Mouse (Mus musculus) CH12.LX (cell line): ENCODE results near the gene Trim69. TPM values are rescaled to one million over a fixed set of nuclear protein-coding genes. Genes with fewer than 3 reads are reported as not detected.
"Not testable (repeated sequence)": the region's sequence is repeated elsewhere in the genome, so short reads cannot be mapped to it uniquely, and the experiment has no call there.

Source experiments
- DNase-seq: peaks from one replicate; pipeline ENCODE4 v3.0.0-alpha.2; 2013; ENCODE audit errors: extremely low read depth
- H3K27ac ChIP-seq: 2 replicates; pipeline ENCODE4 v1.5.1; 2012; ENCODE audit warnings: low read depth, mild to moderate bottlenecking, control low read depth, moderate library complexity; ENCODE audit not compliant: insufficient read depth
- H3K27me3 ChIP-seq: replicated peaks from 2 replicates; pipeline ENCODE3; 2012; ENCODE audit warnings: inconsistent platforms
- H3K36me3 ChIP-seq, 2 experiments: replicated peaks in 1 of 2; 2 replicates each; pipeline versions ENCODE3 to v1.6.1; 2012; ENCODE audit warnings: inconsistent platforms in 1 of 2, low read length in 1 of 2, mild to moderate bottlenecking in 1 of 2, mixed read lengths in 1 of 2, moderate library complexity in 1 of 2; ENCODE audit not compliant: control insufficient read depth in 1 of 2, insufficient read depth in 1 of 2
- H3K4me1 ChIP-seq, 2 experiments: 2 replicates each; pipeline ENCODE4 v1.6.1; 2012; ENCODE audit warnings: inconsistent platforms in 1 of 2, moderate library complexity in 1 of 2; ENCODE audit not compliant: insufficient read depth in 2 of 2, control insufficient read depth in 1 of 2
- H3K4me2 ChIP-seq: 2 replicates; pipeline ENCODE4 v1.6.1; 2012; ENCODE audit warnings: low read depth, mild to moderate bottlenecking, control low read depth; ENCODE audit not compliant: poor library complexity, insufficient read depth, severe bottlenecking
- H3K4me3 ChIP-seq, 3 experiments: fragments of 150-350 bp in 1 of 3; sonication (generic) in 1 of 3; replicated peaks in 1 of 3; 2 replicates each; pipeline versions ENCODE3 to v1.5.1; 2011 to 2012; ENCODE audit warnings: low read depth in 2 of 3, low read length in 2 of 3, mild to moderate bottlenecking in 2 of 3, moderate library complexity in 2 of 3, control low read depth in 1 of 3, improper control_type of control experiment in 1 of 3, inconsistent platforms in 1 of 3, mixed read lengths in 1 of 3; ENCODE audit not compliant: poor library complexity in 1 of 3
- H3K79me2 ChIP-seq: replicated peaks from 2 replicates; pipeline ENCODE4 v1.6.1; 2012; ENCODE audit warnings: mild to moderate bottlenecking, moderate library complexity; ENCODE audit not compliant: control insufficient read depth, poor library complexity, insufficient read depth, severe bottlenecking; ENCODE audit errors: extremely low read depth
- H3K9ac ChIP-seq: 2 replicates; pipeline ENCODE4 v1.6.1; 2012; ENCODE audit warnings: low read depth, mild to moderate bottlenecking, control low read depth, moderate library complexity; ENCODE audit not compliant: insufficient read depth
- H3K9me3 ChIP-seq: replicated peaks from 2 replicates; pipeline ENCODE3; 2012; ENCODE audit warnings: low read length, inconsistent platforms, mixed read lengths
- BHLHE40 ChIP-seq: IDR thresholded peaks from 2 replicates; pipeline ENCODE4 v1.6.1; 2011; ENCODE audit warnings: mild to moderate bottlenecking, low read depth, low read length, improper control_type of control experiment
- CHD2 ChIP-seq: IDR thresholded peaks from 2 replicates; pipeline ENCODE4 v1.6.1; 2011; ENCODE audit warnings: low read length, improper control_type of control experiment
- E2F4 ChIP-seq: IDR thresholded peaks from 2 replicates; pipeline ENCODE4 v1.6.1; 2011; ENCODE audit warnings: low read depth, low read length, improper control_type of control experiment; ENCODE audit not compliant: insufficient replicate concordance
- HCFC1 ChIP-seq: IDR thresholded peaks from 2 replicates; pipeline ENCODE4 v1.6.1; 2012; ENCODE audit warnings: low read depth, mild to moderate bottlenecking, inconsistent platforms, low read length, improper control_type of control experiment
- IRF4 ChIP-seq: IDR thresholded peaks from 2 replicates; pipeline ENCODE4 v1.6.1; 2014; ENCODE audit warnings: low read depth, mild to moderate bottlenecking, inconsistent platforms, low read length, improper control_type of control experiment
- MAFK ChIP-seq: IDR thresholded peaks from 2 replicates; pipeline ENCODE4 v1.6.1; 2011; ENCODE audit warnings: low read length, improper control_type of control experiment; ENCODE audit not compliant: insufficient replicate concordance
- MYC ChIP-seq: IDR thresholded peaks from 2 replicates; pipeline ENCODE4 v1.6.1; 2011; ENCODE audit warnings: low read depth, mild to moderate bottlenecking, improper control_type of control experiment, low read length
- NELFE ChIP-seq: IDR thresholded peaks from 2 replicates; pipeline ENCODE4 v1.6.1; 2011; ENCODE audit warnings: low read depth, low read length, improper control_type of control experiment
- NRF1 ChIP-seq: IDR thresholded peaks from 2 replicates; pipeline ENCODE4 v1.6.1; 2014; ENCODE audit warnings: low read depth, mild to moderate bottlenecking, inconsistent platforms, low read length, improper control_type of control experiment, moderate library complexity
- PAX5 ChIP-seq: IDR thresholded peaks from 2 replicates; pipeline ENCODE4 v1.6.1; 2012; ENCODE audit warnings: low read length, inconsistent platforms, mixed read lengths
- RAD21 ChIP-seq: IDR thresholded peaks from 2 replicates; pipeline ENCODE4 v1.6.1; 2011; ENCODE audit warnings: low read depth, mild to moderate bottlenecking, low read length, improper control_type of control experiment, moderate library complexity
- SMC3 ChIP-seq: IDR thresholded peaks from 2 replicates; pipeline ENCODE4 v1.6.1; 2011; ENCODE audit warnings: low read depth, low read length, improper control_type of control experiment
- TCF12 ChIP-seq: IDR thresholded peaks from 2 replicates; pipeline ENCODE4 v1.6.1; 2014; ENCODE audit warnings: low read depth, mild to moderate bottlenecking, inconsistent platforms, low read length, improper control_type of control experiment
- UBTF ChIP-seq: IDR thresholded peaks from 2 replicates; pipeline ENCODE4 v1.6.1; 2012; ENCODE audit warnings: low read depth, mild to moderate bottlenecking, inconsistent platforms, low read length, improper control_type of control experiment, moderate library complexity
- USF2 ChIP-seq: conservative IDR thresholded peaks from 2 replicates; pipeline ENCODE4 v1.6.1; 2011; ENCODE audit warnings: low read depth, low read length, improper control_type of control experiment
- ZNF384 ChIP-seq: IDR thresholded peaks from 2 replicates; pipeline ENCODE4 v1.6.1; 2012; ENCODE audit warnings: low read depth, low read length, improper control_type of control experiment, inconsistent platforms
- dilution Hi-C: fragments of 300-500 bp; cut with MboI; formaldehyde crosslinking; loops from 2 replicates; pipeline ENCODE4 v1.14.3; 2020; ENCODE audit warnings: low sequenced_read_pairs; ENCODE audit not compliant: extremely low pct_unique_long_range_greater_than_20kb, extremely low pct_ligation_motif_present
- in situ Hi-C: fragments of 300-500 bp; cut with MboI; formaldehyde crosslinking; loops from 3 replicates; pipeline ENCODE4 v1.14.3; 2019; ENCODE audit warnings: low sequenced_read_pairs, low pct_ligation_motif_present, low pct_unique_long_range_greater_than_20kb, mixed read lengths
- polyA plus RNA-seq: library from polyadenylated mRNA; unstranded; fragments of >175 nt; gene quantifications from 2 replicates; pipeline ENCODE4 v1.2.1, GENCODE M21; 2012; ENCODE audit warnings: low read depth; ENCODE audit not compliant: insufficient read length
- total RNA-seq, 2 experiments: library from RNA; depleted of rRNA; stranded (reverse); fragments of 300-350 nt in 1 of 2; fragments of >200 nt in 1 of 2; gene quantifications; 2 replicates each; pipeline ENCODE4 v1.2.3; 2012 to 2014

Gene Trim69
- total and polyA plus RNA-seq, 3 experiments = 0.08 to 0.24 (median 0.13) TPM

DNA sequence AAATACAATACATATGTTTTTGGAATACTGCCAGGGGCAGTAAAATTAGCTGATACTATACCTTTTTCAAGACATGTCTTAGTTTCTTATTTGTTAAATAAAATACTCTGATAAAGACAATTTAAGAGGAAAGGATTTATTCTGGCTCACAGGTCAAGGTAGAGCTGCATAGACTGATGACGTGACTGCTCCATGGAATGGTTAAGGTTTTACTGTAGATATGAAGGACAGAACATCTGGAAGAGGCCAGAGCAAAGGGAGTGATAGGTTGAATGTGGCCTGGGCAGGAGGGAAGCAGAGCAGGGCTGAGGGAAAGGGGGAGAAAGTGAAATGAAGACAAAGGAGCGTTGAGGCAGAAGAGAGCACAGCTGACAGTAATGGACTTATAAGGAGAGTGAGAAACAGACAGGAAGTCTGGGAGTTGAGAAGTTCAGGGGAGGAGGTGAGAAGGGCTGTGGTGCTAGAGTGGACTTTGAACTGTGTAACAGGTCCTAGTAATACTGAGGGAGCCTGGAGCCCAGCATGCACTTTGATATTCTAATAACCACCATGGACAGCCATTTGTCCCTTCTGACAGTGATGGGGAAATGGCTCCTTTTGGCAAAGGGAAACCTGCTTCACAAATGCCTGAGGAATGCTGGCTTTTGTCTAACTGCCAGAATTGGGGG lies 46.1 kb downstream of the Trim69 start:
- no peak overlapping the region for H3K27ac ChIP-seq
- in situ Hi-C loops (no loop called here), dilution Hi-C loops (no loop called here)
- TF ChIP-seq PAX5 = no peak
- TF ChIP-seq MYC = no peak
- TF ChIP-seq HCFC1 = no peak
- TF ChIP-seq MAFK = no peak
- no peak for TF ChIP-seq RAD21
- TF ChIP-seq UBTF = no peak
- no peak for TF ChIP-seq TCF12
- TF ChIP-seq USF2 = no peak
- no peak for TF ChIP-seq E2F4
- TF ChIP-seq NELFE = no peak
- TF ChIP-seq NRF1 = no peak
- no peak for TF ChIP-seq SMC3
- TF ChIP-seq IRF4 = no peak
- no peak for TF ChIP-seq CHD2
- TF ChIP-seq ZNF384 = no peak
- no peak overlapping the region for H3K4me2 ChIP-seq
- H3K9me3 ChIP-seq = no peaks in the 10 kb centered on the region
- H3K36me3 ChIP-seq = no peaks in the 10 kb centered on the region
- no peaks in the 10 kb centered on the region for H3K27me3 ChIP-seq
- H3K4me3 ChIP-seq = no peak overlapping the region
- no peak overlapping the region for H3K9ac ChIP-seq
- no peaks in the 10 kb centered on the region for H3K79me2 ChIP-seq
- DNase-seq = no peak
- peaks cover 3 to 6% of the 10 kb centered on the region in 2 experiments; a peak in 1 of 4 replicates for H3K4me1 ChIP-seq

DNA sequence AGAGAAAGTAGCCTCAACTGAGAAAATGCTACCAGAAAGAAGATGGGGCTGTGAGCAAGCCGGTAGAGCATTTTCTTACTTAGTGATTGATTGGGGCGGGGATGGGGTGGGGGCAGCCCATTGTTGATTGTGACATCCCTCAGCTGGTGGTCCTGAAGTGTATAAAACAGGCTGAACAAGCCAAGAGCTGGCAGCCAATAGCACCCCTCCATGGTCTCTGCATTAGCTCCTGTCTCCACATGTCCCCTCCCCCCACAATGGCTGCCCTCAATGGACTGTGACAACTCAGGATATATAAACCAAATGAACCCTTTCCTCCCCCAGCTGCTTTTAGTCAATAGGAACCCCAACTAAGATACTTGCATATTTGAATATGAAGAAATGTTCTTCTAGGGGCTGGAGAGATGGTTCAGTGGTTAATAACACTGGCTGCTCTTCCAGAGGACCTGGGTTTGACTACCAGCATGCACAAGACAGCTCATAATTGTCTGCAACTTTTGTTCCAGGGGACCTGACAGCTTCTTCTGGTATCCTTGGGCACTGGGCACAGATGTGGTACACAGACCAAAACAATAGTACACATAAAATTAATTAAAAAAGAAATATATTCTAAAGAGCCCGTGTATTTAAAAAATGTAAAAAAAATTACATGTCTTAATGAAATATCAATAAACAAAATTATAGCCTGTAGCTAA lies 50.2 kb downstream of the Trim69 start:
- Histone ChIP-seq H3K27me3 (no peaks in the 10 kb centered on the region), H3K79me2 (no peaks in the 10 kb centered on the region), H3K27ac (no peak overlapping the region), H3K4me2 (no peak overlapping the region), H3K9ac (no peak overlapping the region), H3K4me1 (peaks cover 3 to 6% of the 10 kb centered on the region in 2 experiments; a peak in 1 of 4 replicates), H3K36me3 (no peaks in the 10 kb centered on the region)
- in situ Hi-C loops = no loop called here
- dilution Hi-C loops = no loop called here
- no peak for TF ChIP-seq BHLHE40
- TF ChIP-seq, all 38 proteins: peak for 0
- Histone ChIP-seq H3K9me3 (no peaks in the 10 kb centered on the region), H3K4me3 (no peak overlapping the region)
- no peak for DNase-seq

DNA sequence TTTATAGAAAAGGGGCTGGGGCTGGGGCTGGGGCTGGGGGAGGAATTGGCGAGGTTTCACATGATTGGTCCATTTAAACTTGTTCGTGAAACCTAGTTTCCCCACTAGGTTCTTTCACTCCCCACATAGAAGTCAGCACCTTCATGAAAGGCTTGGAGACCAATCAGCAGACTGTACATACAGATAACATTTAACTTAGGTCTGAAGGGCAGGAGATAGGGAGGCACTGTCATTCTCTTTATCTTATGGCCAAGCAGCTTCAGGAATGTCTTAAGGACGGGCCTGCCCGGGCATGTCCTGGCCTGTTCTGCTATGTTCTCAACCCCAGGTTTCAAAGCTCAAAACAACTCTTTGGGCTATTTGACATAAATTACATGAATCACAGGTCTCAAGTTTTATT lies 56.6 kb downstream of the Trim69 start:
- H3K27ac ChIP-seq, dilution Hi-C loops, H3K4me3 ChIP-seq, DNase-seq, H3K9ac ChIP-seq, H3K4me1 ChIP-seq, H3K4me2 ChIP-seq, H3K36me3 ChIP-seq, H3K9me3 ChIP-seq, H3K79me2 ChIP-seq, in situ Hi-C loops, H3K27me3 ChIP-seq: not testable (repeated sequence)
